Mouse (Mus musculus) frontal cortex, postnatal 10 days (tissue): Measurements from ENCODE around the gene Dnm1l.
"Not testable (repeated sequence)": the region's sequence is repeated elsewhere in the genome, so short reads cannot be mapped to it uniquely, and the experiment has no call there.

Source experiments
- DNase-seq, 2 experiments: peaks; one replicate each; pipeline ENCODE4 v3.0.0; 2022; ENCODE audit warnings: low spot score in 2 of 2, mixed read lengths in 1 of 2

Dnm1l gene

GRCm38 (mm10) chr16:16358481-16359100 is at the start of gene Dnm1l:
Gene Dnm1l, minus strand, starts transcription at chr16:16358959.
- peak; percentile 87 to 89 for DNase-seq

- DNase-seq: not testable (repeated sequence)
These were observed 8.5 kb upstream of the Dnm1l start for GRCm38 (mm10) chr16:16367217-16367616.

- not testable (repeated sequence) for DNase-seq
These were observed 333 bp upstream of the Dnm1l start for GRCm38 (mm10) chr16:16359101-16359482.

- DNase-seq: no peak
These were observed 851 bp downstream of the Dnm1l start for GRCm38 (mm10) chr16:16357908-16358307.

- DNase-seq: no peak
These were observed 12.3 kb downstream of the Dnm1l start for GRCm38 (mm10) chr16:16346420-16346819.

- DNase-seq: no peak
These were observed 32.9 kb downstream of the Dnm1l start for GRCm38 (mm10) chr16:16325775-16326336.

GRCm38 (mm10) chr16:16311319-16311718 is 47.4 kb downstream of the Dnm1l start:
- no peak for DNase-seq

- no peak for DNase-seq
These were observed 54.9 kb downstream of the Dnm1l start for GRCm38 (mm10) chr16:16303888-16304287.

- DNase-seq: peak in 1 of 2 experiments; percentile 12
These were observed 55.5 kb downstream of the Dnm1l start for GRCm38 (mm10) chr16:16303138-16303827.

GRCm38 (mm10) chr16:16302369-16303137 is 56.2 kb downstream of the Dnm1l start, which contains the start of gene Yars2:
Gene Yars2, plus strand, starts transcription at chr16:16302965.
- DNase-seq: peak; percentile 88 to 91

GRCm38 (mm10) chr16:16273752-16274151 is 85.0 kb downstream of the Dnm1l start:
- no peak for DNase-seq

GRCm38 (mm10) chr16:16272978-16273377 is 85.8 kb downstream of the Dnm1l start:
- DNase-seq: no peak

- no peak for DNase-seq
These were observed 96.3 kb downstream of the Dnm1l start for GRCm38 (mm10) chr16:16262436-16262835.
